Mouse (Mus musculus) ovary, postnatal 14 days (tissue): Measurements from ENCODE around the gene Mrpl37.

Experiments used
- DNase-seq: peaks from one replicate; pipeline ENCODE4 v3.0.0; 2022; ENCODE audit warnings: low spot score

The Mrpl37 gene

DNA sequence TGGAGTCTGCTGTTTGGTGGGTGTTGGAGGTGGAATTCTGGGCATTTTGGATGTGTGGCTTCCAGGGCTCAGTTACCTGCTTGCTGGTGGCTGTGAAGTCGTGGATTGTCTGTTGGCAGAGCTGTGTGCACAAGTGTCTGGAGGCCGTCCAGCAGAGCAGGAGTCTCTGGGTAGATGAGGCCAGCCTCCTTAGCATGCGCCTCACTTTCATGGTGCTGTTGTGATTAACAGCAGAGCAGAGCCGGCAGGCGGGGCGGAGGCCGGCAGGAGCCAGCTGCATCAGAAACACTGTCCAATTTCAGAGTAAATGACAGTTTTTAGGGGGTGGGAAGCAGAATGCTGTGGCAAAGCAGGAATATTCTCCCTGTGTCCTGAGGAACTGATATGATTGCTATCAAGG is 47.6 kb downstream of the Mrpl37 start:
- DNase-seq: no peak

- DNase-seq: no peak
Measured at GRCm38 (mm10) chr4:107018521-107018920, 48.1 kb downstream of the Mrpl37 start.

GRCm38 (mm10) chr4:107017257-107017656 is 49.4 kb downstream of the Mrpl37 start:
- DNase-seq: no peak

GRCm38 (mm10) chr4:107015971-107016511 is 50.6 kb downstream of the Mrpl37 start:
- no peak for DNase-seq

- DNase-seq: no peak
Measured at GRCm38 (mm10) chr4:107013817-107014260, 52.8 kb downstream of the Mrpl37 start.

- DNase-seq: no peak
Measured at GRCm38 (mm10) chr4:107013119-107013816, 53.4 kb downstream of the Mrpl37 start.

DNA sequence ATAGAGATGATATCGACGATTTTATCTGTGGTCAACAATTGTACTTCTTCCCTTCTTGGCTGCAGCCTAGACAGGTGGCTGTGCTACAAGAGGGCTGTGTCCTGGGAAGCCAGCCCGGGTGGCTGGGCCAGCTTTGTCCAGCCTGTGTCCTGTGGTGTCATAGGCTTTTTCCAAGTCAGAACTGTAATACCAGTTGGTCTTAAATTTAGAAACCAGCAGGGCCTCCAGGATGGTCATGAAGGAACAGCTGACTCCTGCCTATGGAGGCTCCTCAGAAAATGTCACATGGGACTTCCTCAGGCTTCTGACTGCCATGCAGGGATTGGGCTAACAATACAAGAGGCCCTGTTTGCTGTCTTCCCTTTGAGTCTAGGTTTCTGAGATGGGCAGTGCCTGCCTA is 54.1 kb downstream of the Mrpl37 start:
- DNase-seq: no peak

DNA sequence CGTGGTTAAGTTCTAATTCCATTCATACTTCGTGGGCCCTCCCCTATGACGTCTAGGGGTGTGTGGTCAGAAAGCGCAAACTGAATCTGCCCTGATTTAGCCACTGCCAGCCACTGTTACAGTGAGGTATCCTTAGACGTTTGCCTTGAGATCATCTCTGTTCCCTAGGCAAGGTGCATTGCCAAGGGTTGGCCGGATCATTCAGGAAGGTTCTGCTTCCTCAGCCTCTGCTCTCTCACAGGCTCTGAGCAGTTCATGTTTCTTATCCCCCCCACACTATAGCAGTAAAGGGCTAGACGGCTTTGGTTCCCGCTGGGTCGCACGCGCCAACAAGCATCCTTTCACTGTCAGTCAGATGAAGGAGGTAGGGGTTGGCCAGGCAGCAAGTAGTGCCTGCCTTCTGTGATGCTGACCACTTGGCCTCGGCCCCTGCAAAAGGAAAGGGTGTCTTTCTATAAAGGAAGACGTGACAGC is 54.6 kb downstream of the Mrpl37 start:
- no peak for DNase-seq

DNA sequence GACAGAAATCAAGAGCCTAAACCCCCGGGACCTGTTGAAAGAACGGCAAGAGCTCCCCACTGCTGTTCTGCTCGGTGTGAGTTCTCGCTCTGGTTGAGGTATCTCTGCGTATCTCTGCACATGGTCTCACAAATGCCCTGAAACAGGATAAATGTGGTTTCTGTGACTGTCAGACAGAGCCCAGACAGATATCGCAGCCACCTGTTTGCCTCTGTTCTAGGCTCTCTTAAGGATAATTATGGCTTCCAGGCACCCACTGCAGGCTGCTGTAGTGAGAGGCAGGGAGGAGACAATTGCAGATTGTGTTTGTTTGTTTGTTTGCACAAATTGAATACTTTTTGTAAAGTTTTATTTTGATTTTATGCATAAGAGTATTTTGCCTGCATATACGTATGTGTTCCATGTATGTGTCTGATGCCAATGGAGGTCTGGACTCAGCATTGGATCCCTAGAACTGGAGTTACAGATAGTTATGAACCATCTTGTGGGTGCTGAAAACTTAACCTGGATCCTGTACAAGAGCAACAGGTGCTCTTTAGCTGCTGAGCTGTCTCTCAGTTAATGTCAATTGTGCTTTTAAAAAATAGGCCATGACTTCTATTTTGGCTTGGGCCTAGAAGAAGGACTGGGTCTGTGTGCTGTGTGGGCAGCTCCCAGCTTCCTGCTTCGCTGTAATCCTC is 55.2 kb downstream of the Mrpl37 start:
- DNase-seq: no peak

GRCm38 (mm10) chr4:107009548-107009947 is 57.1 kb downstream of the Mrpl37 start:
- no peak for DNase-seq

DNA sequence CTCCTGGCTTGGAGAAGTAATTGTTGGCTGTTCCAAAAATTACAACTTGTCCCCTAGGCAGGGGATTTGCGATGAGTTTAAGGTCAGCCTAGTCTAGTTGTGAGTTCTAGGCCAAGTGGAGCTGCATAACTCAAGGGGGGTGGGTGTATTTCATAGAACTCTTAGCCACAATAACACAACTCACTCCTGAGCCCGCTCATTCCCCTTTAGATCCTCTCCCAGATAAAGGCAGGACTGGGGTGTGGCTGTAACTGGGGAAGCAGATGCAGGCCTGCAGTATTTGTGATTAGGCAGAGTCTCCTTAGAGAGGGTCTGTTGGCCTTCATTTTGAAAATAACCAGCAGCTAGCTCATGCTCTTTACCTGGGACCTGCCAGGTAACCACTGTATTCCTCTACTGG is 58.5 kb downstream of the Mrpl37 start:
- DNase-seq: no peak

GRCm38 (mm10) chr4:107007359-107007758 is 59.3 kb downstream of the Mrpl37 start:
- no peak for DNase-seq

- no peak for DNase-seq
Measured at GRCm38 (mm10) chr4:107006807-107007206, 59.9 kb downstream of the Mrpl37 start.

DNA sequence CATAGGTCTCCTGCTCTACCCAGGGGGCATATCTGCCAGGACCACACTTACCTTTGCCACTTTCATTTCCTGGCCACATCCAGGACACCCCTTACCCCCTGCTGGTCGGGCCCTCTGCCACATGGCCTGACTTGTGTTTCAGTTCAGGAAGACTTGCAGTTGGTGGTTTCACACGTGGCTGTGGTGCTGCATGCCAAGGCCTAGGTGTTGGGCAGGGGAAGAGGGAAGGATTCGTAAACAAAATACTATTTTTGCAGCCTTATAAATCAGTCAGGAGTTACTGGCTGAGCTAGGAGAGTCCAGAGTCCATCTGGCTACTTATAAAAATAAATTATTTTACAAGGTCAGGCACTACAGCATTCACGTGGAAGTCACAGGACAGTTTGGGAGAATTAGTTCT is 60.4 kb downstream of the Mrpl37 start:
- no peak for DNase-seq
